Mouse (Mus musculus) gastrocnemius, adult 8-10 months (tissue): ENCODE measurements at regions not wholly inside any gene's neighbourhood (a gene's known extent, or its start where the extent isn't known, plus 50 kb on each side); places are given as distances from the start of the nearest gene placed in this dataset.

ENCODE experiments used
- DNase-seq, 2 experiments: peaks; one replicate each; pipeline ENCODE4 v3.0.0; 2022; ENCODE audit warnings: low spot score in 2 of 2

DNA sequence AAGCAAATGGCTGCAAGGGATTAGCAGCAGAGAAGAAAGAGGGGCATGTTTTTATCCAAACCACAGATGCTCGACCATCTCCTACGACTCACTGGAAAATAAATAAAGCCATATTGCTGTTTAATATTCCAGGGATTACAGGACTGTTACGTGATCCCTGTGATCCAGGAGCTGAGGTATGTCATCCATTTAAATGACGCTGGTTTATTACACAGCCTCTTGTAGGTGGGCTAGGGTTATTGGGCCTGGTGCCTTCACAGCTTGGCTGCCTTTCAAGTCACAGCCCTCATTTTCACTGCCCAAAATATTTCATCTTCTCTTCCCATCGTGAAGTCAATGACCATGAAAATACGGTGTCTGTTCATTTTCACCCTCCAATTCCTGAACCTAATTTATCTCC is 276.1 kb upstream of the Epha4 start:
- no peak for DNase-seq

DNA sequence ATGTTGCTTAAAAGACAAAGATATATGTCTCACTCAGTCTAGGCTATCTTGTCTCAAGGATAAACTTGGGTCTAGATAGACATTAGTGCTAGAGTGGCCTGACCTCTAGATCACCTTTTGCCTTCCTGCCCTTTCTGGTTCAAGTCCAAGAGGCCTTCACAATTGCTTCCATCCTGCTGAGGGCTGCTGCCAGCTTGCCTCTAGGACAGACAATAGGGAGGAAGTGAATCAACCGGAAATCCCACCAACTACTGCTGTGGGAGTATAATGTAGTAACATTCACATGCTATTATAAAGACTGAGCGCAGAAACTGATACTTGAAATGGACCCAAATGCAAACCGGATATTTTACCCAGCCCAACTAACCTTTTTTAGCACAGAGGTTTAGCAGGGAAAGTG is 239.4 kb upstream of the Epha4 start:
- no peak for DNase-seq

DNA sequence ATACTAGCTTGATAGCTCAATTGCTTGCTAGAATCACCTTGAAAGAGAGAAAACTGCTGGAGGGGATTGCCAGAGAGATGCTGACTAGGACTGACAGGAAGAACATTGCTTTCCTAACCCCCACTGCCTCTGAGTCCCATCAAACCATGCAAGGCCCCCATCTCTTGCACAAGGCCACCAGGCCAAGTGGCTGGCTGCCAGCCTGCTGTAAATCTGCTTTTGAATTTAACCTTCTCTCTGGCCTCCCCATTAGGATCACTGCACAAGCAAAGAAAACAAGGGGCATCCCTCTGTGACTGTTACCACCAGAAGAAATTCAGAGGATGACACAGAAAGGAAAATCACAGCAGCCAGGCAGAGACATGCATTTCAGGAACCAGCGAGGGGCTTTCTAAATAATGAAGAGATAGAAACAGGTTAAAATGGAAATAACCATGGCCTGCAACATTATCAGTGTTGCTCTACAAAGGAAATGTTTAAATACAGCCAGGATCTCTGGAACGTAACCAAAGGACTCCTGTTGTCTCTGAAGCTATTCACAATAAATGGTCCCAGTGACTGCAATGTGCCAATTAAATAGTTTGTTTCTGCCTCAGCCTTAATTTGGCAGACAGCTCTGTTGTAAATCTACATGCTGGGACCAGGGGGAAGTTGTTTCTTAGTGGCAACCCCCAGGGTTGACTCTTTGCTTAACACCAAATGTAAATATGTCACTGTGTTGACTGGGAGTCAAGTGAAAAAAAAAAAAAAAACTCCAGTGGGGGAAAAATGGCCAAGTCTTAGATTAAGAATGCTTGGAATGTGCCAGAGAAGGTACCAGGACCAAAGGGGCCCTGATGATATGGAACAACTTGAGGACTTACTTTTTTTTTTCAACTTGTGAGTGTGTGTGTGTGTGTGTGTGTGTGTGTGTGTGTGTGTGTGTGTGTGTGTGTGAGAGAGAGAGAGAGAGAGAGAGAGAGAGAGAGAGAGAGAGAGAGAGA is 233.9 kb upstream of the Epha4 start:
- no peak for DNase-seq

DNA sequence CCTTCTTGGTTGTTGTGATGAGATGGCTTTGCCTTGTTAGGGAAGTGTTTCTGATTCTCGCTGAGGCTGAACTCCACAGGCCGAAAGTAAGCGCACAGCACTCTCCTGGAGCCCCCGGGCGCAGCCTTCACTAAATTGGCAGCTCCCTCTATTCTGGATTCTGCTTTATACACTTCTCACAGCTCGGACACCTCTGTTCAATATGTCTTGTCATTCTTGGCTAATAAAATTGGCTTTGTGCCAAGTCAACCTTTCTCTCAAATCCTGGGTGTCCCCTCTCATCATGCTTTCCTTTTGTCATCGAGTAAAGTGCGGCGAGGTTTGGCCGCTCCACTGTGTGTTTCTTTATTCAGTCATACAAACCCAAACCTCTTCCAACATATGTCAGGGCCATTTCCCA is 217.2 kb upstream of the Epha4 start:
- DNase-seq, result no peak

DNA sequence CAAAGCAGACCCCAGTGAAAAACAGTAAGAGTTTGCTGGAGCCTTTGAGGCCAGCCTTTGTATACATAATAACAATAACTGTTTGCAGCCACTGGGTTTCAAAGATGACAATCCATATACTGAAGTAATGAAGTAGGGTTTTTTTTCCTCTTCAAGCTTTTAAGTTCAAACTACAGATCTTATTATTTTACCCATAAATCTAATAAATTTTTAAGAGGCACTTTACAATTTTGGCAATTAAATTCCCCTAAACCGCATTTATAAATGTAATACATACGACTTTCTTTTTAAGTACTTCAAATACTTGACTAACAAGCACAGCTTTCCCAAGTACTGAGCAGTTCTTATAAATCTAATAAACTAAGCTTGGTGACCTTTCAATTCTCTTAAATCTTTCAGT is 212.7 kb upstream of the Epha4 start:
- no peak for DNase-seq

DNA sequence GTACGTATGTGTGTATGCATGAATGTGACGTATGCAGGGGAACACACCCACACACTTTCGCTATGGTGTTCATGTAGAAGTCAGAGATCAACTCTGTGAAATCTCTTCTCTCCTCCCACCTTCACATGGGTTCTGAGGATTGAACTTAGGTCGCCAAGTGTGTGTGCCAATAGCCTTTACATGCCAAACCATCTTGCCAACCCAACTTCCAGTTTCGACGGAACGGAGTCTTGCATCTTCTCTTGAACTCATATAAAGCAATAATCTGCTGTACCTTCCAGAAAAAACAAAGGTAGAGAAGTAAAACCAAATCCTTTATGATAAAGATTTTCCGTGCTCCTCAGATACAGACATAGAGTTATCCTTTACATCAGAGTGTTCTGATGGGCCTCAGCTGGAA is 208.4 kb upstream of the Epha4 start:
- DNase-seq, result no peak

DNA sequence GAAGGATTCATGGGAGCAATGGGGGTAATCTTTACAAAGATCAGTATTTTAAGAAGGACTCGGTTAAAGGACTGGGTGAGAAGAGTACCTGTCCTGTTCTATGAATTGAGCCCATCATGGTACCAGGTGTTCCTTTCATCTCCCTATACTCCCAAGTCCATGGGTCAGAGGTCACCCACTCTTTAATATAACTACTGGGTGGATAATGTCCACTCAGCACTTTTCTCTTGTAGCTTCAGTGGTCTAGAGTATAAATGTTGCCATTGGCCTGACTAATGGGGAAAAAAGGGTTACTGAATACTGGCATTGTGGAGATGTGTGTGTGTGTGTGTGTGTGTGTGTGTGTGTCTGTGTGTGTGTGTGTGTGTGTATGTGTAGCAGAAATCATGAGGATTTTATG is 206.0 kb upstream of the Epha4 start:
- DNase-seq, result no peak

DNA sequence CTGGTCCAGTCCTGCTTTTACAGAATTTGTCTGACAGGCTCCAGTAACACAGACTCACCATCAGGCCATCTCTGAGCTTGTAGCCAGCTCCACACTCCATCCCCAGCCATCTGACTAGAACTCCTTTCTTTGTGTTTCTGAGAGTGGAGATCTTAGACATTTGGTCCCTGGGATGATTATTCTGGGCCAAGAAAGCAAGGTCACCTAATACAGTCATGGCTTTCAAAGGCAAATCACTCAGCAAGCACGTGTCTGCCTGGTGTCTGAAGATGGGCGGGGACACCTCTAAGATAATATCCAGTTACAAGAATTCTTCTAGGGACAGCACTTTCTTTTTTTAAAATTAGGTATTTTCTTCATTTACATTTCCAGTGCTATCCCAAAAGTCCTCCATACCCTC is 198.1 kb upstream of the Epha4 start:
- no peak for DNase-seq

DNA sequence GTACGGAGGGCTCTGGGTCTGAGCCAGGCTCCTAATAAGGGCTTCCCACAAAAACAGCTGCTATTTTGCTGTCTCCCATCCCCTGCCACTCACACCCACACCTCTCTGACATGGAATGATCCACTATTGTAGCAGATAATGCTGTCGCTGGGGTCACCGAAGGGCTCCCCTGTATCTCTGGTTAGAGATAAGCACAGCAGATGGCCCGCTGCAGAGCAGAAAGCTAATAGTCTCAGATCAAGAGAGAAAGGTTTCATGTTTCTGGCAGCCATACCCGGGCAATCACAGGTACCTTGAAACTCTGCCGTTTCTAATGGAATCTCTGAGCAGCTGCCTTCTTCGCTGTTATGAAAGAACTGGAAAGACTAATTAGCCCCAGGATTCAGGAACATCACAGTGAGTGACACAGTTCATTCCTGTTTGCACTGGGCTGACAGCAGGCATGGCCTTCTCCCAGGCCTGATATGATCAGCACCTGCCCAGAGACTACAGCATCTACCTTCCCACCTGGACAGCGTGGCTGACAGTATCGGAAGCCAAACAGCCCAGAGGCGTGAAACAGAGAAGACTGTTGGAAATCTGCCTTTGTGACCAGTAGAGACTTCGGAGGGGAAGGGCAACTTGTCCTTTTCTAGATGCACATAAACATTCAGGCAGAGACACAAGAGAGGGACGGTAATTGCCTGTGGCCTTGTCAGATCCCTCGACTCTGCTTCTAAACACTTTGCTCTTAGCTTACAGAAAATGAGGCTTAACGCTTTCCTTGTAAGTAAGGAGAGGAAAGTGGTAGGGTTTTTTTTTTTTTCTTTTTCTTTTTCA is 193.5 kb upstream of the Epha4 start:
- no peak for DNase-seq

DNA sequence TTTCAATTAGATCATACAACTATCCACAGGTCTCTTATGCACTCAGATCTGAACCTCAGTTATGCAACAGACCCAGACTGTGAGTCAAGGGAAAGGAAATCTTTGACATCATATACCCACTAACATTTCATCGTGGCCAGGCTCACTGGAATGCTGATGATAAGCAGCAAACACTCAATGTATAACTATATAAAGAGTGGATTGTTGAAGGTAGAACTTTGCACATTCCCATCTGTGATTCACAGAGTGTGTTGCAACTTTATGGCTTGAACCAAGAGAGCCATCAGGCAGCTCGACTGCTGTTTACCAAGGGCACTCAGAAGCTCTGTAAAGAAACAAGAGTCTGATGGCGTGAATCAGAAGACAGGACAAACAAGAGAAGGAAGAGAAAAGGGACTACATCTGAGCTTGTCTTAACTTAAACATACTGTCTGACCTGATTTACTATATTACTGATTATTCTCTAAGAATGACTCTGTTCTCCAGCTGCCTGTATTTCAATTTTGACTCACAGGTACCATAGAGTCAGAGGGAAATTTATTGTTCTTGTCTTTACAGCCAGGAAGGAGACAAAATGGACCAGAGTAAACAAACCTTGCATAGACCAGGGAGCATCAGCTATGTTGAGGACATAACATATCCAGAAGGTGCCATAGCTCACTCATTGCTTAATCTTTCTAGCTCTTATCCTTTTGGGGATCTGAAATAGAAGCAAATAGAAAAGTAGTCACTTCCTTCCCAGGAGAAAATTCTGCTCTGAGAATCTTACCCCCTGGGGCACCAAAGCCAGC is 180.5 kb upstream of the Epha4 start:
- DNase-seq, result no peak

DNA sequence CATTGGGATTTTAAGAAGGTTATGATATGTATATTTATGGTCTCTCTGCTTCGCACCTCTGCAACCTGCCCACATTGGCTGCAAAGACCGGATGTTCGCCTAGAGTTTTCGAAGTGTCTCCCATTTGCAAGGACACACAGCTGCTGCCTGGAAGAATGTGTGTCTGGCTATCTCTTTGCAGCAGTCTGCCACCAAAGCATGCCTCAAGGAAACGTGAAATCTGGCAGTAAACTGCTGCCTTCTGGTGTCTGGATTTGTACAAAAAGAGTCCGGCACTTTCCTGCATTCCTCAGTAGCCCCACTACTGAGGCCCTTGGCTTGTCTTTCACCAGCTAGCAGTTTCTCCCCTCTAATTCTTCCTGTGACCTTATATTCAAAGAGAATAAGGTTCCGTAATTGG is 148.5 kb upstream of the Epha4 start:
- DNase-seq, result no peak

DNA sequence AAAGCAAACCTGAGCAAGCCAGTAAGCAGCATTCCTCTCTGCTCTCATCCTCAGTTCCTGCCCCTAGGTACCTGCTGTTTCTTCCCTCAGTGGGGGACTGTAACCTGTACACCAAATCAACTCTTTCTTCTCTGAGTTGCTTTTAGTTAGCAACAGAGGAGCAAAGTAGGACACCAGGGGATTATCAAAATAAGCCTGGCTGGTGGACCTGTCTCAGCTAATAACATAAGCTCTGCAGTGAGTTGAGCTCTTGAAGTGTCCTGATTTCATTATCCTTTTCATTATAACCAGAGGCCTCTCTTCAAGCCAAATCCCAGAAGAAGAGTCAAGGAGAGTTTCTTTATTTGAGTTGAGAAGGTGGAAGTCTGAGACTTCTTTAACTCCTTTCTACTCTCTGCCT is 145.5 kb upstream of the Epha4 start:
- DNase-seq, result no peak

DNA sequence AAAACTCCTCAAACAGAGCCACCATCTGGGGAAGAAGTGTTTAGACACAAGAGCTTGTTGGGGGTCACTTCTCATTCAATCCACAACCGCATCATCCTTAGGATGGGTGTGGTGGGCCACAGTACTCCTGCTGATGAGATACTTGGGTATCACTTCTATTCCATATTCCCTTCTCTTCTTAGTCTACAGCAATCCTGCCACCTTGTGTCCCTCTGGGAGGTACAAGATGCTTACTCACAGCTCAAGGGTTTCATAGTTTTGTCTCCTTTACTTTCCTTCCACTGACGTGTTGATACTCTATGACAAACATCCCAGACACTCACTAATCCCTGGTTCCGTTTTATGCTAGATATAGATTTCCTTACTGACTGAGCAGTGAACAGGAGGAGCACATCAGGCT is 122.1 kb upstream of the Epha4 start:
- no peak for DNase-seq

DNA sequence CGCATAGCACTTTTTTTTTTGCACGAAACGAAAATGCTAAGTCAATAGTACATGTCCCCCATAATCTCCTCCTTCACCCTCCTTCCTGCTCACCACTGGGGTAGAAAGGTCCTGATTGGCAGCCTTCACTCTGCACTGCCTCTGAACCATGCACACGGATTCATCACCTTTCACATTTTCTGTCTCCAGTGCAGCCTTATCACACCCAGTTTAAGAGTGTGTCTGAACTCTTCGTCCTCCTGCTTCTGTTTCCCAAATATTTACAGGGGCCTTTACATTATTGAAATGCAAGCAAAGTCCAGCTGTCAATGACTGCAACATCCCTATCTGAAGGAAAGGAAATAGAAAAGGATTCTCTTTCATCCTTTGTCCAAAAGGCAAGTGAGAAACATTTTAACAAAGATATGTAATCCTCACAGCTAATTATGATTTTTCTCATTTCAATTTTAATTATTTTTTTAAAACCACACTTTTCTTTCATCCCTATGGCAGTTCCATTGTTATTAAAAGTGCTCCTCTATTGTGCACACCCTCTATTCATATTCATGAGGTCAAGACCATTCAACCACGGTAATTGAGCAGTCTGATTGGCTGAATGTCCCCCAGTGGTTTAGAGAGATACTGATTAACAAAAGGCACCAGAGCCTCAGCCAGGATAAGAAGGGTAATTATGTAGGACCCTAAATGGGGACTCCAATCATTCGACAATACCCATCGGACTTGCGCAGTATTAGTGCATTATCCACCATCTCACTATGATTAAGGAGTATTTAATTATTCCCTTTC is 114.8 kb upstream of the Epha4 start:
- no peak for DNase-seq

DNA sequence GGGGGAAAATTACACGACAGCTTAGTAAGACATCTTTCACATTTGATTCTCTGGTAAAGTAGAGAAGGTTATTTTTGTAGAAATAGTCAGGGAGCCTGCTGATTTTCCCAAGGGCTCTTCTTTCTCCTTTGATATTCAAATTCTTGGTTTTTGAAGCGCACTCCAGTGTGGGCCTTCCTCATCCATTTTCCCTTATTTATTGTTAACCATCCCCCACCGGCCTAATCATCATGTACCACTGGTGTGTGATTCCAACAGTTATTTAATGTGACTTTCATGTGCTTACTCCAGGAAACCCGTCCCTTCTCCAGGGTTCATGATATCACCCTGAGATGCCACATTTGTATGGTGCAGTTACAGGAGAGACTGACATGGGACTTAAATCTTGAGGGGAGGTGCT is 114.0 kb upstream of the Epha4 start:
- no peak for DNase-seq

DNA sequence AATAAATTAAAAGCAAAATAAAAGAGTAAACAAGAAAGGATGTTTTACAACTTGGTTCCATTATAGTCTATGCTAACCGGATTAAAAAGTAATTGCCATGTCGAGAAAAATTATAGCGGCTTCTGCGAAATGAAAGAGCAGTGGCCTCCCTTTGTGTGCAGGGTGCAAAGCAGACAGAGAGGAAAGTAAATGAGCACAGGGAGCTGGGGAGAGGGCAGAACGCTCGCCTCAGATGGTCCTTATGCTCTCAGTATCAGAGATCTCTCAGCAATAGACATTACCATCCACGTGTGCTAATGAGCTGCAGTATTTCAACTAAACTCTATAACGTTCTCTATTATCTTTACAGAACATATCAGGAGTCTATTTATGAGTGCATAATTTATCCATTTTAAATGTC is 102.6 kb upstream of the Epha4 start:
- no peak for DNase-seq

DNA sequence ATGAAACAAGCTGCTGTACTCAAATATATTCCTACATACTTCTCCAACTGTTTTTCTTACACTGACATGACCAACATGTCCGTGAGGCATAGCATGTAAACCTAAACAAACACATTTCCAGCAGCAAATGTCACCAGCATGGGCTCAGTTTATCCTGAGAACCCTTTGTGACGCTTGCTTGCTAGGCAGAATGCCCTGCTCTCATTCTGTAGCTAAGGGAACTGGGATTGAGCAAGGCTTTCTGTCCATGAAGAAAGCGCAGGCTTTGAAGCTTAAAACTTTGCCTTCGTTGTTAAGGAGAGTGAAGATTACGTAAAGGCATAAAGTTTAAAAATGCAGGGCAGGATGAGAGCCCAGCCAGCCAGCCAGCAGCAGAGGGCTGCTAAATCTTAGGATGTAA is 85.6 kb upstream of the Epha4 start:
- no peak for DNase-seq

DNA sequence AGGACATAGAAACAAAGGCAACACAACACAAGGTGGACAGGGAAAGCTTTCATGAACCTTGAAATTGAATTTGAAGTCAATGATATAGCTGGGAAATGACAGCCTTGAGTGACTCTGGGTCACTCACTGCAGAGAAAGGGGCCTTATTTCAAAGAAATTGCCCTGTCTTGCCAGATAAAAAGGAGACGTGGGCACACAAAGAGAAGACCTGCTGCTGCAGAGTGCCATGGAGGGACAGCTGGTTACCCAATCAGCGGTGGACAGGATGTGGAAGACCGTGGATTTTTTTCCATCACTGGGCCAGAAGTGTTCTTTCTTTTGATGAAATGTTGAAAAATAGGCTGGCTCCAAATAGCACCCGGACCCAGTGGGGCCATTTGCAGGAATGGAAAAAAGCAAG is 77.8 kb upstream of the Epha4 start:
- DNase-seq, result no peak

DNA sequence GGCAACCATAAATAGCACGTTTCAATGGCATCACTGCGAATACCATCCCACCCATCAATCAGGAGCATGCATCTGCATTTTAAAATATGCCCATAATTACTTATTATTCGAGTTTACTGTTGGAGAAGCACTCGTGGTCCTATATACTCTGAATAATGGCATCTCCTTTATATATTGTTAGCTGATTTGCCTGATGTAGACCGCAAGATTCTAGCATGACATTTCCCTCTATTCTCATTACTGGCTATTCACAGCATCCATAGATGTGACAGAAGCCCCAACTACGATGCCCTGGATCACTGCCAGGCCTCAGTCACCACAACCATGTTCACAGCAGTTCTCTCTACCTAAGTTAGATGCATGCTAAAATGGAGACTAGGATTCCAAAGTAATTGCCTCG is 77.4 kb upstream of the Epha4 start:
- DNase-seq, result no peak

DNA sequence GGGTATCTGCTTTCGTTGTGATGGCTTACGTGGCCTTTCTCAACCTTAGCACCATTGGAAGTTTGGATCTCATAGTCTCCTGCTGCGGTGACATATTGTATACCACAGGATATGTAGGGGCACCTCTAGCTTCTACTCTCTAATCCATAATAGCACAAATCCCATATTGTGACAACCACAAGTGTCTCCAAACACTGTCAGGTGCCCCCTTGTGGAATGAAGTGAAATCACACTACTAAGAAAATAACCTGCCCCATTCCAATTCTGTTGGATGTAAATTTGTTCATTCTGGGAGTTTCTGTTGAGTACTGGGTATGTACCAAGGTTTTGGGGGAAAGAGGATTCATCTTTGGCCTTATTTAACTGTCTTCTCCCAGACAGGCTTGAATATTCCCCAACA is 74.5 kb upstream of the Epha4 start:
- no peak for DNase-seq

DNA sequence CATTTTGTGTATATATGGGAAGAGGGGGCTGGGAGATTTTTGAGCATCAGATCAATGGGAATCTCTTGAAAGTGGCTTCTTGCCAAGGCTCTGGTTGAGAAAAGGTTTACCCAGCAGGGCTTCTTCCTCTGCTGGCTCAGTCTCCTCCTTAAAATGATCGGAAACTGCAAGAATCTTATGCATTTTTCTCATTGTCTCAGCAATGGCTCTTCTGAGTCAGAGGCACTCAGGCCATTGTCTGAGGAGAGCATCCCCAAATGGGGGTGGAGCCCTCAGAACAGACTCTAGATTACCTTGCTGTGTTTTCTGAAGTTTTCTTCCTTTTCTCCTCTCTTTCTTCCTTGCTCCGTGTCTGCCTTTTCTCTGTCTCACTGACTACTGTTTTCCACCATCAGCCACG is 70.6 kb upstream of the Epha4 start:
- DNase-seq, result no peak
